Mouse (Mus musculus): ENCODE measurements at regions not wholly inside any gene's neighbourhood (a gene's known extent, or its start where the extent isn't known, plus 50 kb on each side); places are given as distances from the start of the nearest gene placed in this dataset.
A peak's percentile ranks its signal among the peaks of the same experiment; 100 is the strongest.

DNA sequence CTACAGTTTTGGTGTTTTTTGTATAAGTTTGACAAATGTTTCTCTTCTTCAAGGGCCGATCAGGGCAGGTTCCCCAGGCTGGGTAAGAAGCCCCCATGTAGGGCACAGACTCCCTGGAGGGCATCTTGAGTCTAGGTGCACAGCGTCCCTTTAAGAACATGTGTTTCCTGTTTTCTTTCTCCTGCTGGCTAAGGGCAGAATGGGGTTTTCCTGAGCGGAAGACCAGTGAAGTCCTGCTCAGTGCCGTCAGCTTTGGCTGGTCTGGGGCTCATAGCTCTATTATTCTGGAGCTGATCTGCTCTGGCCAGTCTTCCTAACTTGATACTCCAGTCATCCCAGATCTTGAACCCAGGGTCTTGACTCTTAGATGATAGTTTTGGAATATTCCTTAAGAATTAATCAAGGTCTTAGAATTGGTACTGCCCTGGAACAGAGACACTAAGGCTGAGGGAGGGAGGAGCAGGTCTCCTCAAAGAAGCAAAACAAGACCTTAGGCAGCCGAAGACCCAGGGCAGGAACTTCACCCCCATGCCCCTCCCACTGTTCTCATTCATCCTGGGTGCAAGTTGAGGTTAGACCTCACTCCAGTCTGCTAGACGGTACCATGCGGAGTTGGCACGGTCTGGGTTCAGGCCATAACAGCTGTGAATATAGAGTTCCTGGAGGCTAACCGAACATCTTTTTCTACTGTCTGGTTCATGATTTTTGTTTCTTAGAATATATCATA lies 70.8 kb upstream of the Haao start:
- peak; percentile 56 for DNase-seq

- no peak for DNase-seq
Measured at GRCm38 (mm10) chr17:83917781-83918180, 70.0 kb upstream of the Haao start.

DNA sequence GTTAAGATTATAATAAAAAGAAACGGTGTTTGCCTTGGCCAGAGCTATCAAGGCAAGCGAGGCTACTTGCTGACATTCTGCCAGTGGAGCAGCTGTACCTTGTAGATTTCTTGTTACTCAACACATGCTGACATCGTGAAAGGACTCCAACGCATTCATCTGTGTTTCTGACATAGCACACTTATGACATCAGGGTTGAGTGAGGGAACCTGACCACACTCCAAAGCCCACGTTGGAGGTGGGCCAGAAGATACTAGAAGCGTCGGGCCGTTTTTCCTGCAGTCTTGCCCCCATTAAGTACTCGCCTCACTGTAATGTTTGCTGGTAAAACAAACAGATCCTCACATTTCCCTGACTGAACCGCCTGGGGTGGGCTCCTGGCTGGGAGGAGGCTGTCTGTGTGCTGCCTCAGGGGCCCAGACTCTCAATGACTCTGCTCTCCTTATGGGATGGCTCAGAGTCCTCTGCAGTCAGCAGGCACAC lies 69.0 kb upstream of the Haao start:
- DNase-seq = no peak

DNA sequence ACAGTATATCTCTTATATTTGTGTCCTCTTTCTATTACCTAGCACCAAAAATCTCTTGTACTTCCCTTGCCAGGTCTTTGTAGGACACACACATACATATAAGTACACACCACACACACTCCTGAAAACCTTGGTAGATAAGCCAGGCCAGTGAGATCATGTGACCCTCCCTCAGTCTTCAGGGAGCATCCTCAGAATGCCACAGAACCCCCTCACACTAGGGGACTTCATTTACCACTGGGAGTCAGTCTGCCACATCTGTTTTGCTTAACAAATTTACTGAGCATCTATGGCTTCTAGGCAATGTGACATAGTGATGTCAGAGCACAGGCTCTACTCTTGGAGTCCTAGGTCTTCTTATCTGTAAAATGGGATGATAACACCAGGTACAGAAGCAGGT lies 67.3 kb upstream of the Haao start:
- DNase-seq = no peak

DNA sequence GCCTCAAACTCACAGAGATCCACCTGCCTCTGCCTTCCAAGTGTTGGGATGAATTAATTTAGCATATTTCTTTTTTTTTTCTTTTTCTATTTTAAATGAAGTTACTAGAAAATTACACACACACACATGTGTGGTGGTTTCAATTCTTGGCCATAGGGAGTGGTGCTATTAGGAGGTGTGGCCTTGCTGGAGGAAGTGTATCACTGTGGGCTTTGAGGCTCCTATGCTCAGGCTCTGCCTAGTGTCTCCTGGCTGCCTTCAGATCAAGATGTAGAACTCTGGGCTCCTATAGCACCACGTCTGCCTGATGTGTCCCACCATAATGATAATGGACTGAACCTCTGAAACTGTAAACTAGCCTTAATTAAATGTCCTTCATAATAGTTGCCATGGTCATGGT lies 66.8 kb upstream of the Haao start:
- no peak for DNase-seq

GRCm38 (mm10) chr17:83913711-83914415 lies 66.1 kb upstream of the Haao start:
- no peak for DNase-seq

- DNase-seq = no peak
Measured at GRCm38 (mm10) chr17:83912421-83912820, 64.7 kb upstream of the Haao start.

DNA sequence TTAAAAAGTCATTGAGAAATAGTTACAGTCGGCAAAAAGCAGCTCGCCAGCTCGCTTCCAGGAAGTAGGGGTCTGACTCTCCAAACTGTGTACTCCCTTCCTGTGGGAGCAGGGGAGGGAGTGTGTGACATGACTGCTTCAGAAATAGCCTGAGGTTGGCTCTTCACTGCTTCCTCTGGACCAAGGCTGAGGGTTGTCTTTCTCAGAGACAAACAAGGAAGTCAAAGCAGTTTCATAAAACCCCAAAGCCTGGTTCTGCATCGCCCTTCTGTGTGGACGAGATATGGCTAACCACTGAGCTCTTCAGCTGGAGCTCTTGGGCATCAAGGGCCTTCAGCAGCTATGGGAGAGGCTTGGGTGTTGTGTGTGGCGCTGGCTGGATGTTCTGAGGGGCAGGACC lies 61.0 kb upstream of the Haao start:
- peak; percentile 49 for DNase-seq

DNA sequence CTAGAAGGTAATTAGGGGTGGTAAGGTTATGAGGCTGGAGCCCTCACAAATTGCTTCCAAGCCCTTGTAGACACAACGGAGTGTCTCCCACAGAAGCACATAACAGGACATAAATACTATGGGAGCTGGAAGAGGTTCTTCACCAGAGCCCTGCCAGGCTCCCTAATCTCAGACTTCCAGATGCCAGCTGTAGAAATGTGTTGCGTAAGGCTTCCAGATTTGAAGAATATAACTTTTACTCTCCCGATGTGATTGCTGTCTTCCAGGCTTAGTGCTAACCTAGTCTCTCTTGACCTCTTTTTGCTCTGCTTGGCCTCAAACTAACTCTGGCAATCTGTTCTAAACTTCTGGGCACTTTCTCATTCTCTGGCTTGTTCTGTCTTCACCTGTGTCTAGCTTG lies 59.8 kb upstream of the Haao start:
- no peak for DNase-seq

- no peak for DNase-seq
Measured at GRCm38 (mm10) chr17:83906751-83907537, 59.2 kb upstream of the Haao start.

GRCm38 (mm10) chr17:83903467-83903866 lies 55.7 kb upstream of the Haao start:
- DNase-seq = peak; percentile 84

DNA sequence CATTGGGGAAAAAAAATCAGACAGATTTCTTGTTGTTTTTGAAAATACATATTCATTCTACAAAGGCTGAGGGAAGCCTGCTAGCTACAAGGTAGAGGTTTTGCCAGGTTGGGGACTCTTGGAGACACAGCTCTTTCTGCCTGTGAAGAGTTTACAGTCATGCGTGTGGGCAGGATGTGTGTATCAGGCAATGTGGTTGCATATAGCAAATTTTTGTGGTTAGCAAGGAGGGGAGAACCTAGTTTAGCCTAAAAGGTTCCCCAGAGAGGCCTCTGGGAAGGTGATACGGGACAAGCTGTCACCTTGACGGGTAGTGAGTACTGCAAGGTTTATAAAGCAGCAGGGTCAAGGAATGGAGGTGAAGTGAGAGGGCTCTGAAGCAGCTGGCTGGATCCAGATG lies 54.8 kb upstream of the Haao start:
- no peak for DNase-seq

- DNase-seq = no peak
Measured at GRCm38 (mm10) chr17:83902091-83902490, 54.3 kb upstream of the Haao start.

- no peak for DNase-seq
Measured at GRCm38 (mm10) chr17:83899588-83900152, 51.9 kb upstream of the Haao start.

DNA sequence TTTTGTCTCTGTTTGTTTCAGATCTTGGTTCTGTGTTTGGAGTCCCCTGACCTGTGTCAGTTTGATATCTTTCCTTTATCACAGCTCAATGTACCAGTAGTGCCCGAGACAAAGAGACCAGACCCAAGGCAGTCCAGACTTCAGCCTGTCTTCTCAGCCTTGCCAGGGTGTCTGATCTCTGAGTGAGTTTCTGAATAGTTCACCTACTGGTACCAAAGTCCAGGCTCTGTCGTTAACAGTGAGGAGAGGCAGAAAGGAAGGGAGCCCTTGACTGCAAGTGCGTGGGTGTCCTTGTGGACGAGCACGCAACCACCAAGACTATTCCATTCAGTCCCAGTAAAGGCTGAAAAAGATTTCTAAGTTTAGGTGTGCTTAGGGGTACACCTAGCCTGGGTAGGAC lies 50.8 kb upstream of the Haao start:
- peak; percentile 70 for DNase-seq

Data from kidney, adult 9 months (tissue).